Mouse (Mus musculus): Measurements from ENCODE around the gene Gm44790. TPM values are rescaled to one million over a fixed set of nuclear protein-coding genes. Genes with fewer than 3 reads are reported as not detected.
"Not testable (repeated sequence)": the region's sequence is repeated elsewhere in the genome, so short reads cannot be mapped to it uniquely, and the experiment has no call there.

Gm44790 gene
- total RNA-seq, 2 experiments from 2014 or later, result not detected

DNA sequence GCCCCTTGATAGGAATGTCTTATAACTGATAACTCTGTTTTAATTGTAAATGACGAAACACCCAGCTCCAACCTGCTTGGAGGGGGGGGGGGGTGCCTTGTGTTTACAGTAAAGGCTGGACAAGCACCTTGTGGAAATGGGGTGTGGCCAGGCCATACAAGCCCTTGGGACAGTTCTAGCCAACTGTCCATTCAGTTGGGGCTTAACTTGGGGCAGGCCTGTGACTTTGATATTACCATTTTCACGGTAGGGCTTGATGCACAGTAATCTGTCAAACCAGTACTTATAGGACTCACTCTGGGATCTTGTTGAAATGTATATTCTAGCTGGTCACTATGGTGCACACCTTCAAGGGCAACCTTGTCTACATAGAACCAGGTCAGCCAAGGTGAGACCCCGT, 44.9 kb downstream of the Gm44790 start:
- no peak for DNase-seq
- intact Hi-C loops (cut with DNase I), result loop anchor here (5.0 kb wide), 1 partner anchor 196 kb away; the partner anchor contains the start of gene Mxd1

GRCm38 (mm10) chr6:86471760-86472099, 45.3 kb downstream of the Gm44790 start:
- intact Hi-C loops (cut with DNase I), result loop anchor here (1.0 to 5.0 kb wide), 3 partner anchors 25 to 196 kb away; partner anchors contain the start of gene Mxd1
- DNase-seq, result no peak

GRCm38 (mm10) chr6:86472100-86472955, 45.9 kb downstream of the Gm44790 start:
- intact Hi-C loops (cut with DNase I), result loop anchor here (1.0 to 5.0 kb wide), 3 partner anchors 24 to 195 kb away; partner anchors contain the start of gene Mxd1
- peak; percentile 100 for DNase-seq

GRCm38 (mm10) chr6:86473077-86473476, 46.6 kb downstream of the Gm44790 start:
- intact Hi-C loops (cut with DNase I), result loop anchor here (2.0 to 5.0 kb wide), 2 partner anchors 24 to 194 kb away; partner anchors contain the start of gene Mxd1
- peak in 1 of 2 experiments; percentile 35 for DNase-seq

GRCm38 (mm10) chr6:86474072-86474471, 47.6 kb downstream of the Gm44790 start:
- no peak for DNase-seq
- intact Hi-C loops (cut with DNase I), result loop anchor here (5.0 kb wide), 1 partner anchor 193 kb away; the partner anchor contains the start of gene Mxd1

GRCm38 (mm10) chr6:86474646-86475181, 48.3 kb downstream of the Gm44790 start:
- intact Hi-C loops (cut with DNase I), result loop anchor here (5.0 kb wide), 1 partner anchor 193 kb away; the partner anchor contains the start of gene Mxd1

GRCm38 (mm10) chr6:86475462-86476167, 49.2 kb downstream of the Gm44790 start:
- peak; percentile 55 to 67 for DNase-seq

More at GRCm38 (mm10) chr6:86474646-86475181, 48.3 kb downstream of the Gm44790 start:
- no peak for DNase-seq

GRCm38 (mm10) chr6:86476931-86477330, 50.5 kb downstream of the Gm44790 start:
- no peak for DNase-seq

More at GRCm38 (mm10) chr6:86475462-86476167, 49.2 kb downstream of the Gm44790 start:
- intact Hi-C loops (cut with DNase I), result no loop called here

DNA sequence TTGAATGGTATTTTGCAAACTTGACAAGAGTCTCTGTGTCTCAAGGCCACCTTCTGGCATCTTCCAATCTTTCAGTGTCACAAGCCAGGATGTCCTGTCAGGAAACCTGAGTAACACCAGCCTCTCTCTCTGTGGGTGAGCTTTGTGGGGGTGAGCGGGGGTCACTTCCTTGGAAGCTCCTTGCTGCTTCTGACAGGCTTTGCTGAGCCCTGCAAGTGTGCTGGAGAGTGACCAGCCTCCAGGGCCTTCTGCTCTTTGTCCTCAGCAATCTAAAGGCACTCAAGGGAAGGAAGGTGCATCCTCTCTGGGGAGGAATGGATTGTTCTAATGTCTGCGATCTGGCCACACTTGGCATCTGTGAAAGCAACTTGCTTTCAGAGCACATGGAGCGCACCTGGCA, 52.9 kb downstream of the Gm44790 start:
- peak; percentile 44 to 45 for DNase-seq
- intact Hi-C loops (cut with DNase I), result no loop called here

More at GRCm38 (mm10) chr6:86476931-86477330, 50.5 kb downstream of the Gm44790 start:
- intact Hi-C loops (cut with DNase I), result no loop called here

- DNase-seq, result no peak
- intact Hi-C loops (cut with DNase I), result no loop called here
Observed at GRCm38 (mm10) chr6:86479816-86480188, 53.3 kb downstream of the Gm44790 start.

GRCm38 (mm10) chr6:86480189-86480831, 53.9 kb downstream of the Gm44790 start:
- DNase-seq, result peak; percentile 54 to 61
- intact Hi-C loops (cut with DNase I), result no loop called here

DNA sequence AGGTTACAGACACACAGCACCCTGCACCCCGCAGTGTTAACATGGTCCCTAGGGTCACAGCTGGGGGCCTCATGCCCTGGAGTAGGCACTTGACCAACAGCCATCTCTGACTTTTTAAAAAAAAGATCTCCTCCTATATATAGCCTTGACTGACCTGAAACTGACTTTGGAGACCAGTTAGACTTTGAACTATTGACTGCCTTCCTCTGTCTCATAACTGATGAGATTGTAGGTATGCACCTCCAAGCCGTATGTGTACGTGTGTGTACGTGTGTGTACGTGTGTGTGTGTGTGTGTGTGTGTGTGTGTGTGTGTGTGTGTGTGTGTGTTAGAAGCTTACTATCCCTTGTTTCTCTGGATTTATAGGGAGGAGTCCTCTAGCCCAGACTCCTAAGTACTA, 55.4 kb downstream of the Gm44790 start:
- intact Hi-C loops (cut with DNase I), result no loop called here
- no peak for DNase-seq

DNA sequence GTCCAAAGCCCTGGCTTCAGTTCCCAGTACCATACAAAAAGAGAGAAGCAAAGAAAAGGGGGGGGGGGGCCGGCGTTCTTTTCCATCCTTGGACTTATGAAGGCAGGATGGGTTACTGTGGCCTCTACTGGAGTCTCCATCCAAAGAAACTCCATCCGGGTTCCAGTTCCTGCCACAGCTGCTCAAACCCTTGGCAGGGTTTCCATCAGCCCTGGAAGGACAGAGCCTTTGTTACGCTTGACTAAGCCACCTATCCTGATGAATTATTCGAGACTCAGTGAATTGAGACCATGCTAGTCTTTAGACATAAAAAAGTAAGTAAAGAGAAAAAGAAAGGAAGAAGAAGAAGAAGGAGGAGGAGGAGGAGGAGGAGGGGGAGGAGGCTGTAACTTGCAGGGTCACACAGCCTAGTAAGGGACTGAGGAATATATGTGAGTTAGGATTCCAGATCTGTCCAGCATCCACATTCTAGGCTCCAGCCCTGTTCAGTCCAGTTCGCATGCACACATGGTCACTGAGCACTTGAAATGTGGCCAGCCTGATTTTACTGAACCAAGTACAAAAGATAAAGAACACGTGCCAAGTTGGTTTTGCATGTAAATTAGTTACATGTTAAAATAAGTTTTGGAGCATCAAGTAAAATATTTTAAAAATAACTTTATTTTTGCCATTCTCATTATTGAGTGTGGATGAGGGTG, 59.6 kb downstream of the Gm44790 start:
- DNase-seq, result no peak
- intact Hi-C loops (cut with DNase I), result no loop called here

DNA sequence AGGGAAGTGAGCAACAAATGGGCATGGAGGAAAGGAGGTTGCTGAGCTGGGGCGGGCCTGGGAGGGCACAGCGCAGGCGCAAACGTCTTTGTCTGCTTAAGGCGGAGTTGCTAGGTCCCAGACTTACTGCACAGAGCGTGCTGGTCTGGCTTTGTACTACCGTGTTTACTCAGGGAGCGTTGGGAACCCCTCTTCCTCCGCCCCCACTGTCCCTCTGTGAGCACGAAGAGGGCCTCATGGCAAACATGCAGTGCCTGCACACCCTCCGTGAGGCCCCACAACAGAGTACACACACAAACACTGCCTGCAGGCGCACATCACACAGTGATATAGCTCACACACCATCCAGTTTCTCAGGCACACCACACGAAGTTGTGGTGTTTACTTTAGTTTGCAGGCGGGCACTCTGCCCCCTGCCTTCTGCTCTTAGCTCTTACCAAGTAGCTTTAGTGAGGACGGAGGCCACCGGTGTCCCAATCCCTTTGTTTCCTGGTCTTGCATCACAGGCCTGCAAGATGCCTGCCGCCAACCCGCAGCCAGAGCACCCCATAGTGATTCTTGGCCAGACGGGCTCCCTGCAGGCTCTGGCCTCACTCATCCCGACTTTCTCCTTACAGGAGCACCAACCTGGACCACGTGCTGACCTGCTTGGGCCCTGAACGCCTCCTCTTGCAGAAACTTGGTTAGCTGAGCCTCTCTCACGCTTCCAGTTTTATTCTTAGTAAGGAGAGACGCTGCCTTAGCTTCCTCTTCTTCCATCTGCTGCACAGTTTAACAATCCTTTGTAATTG, 61.1 kb downstream of the Gm44790 start:
- intact Hi-C loops (cut with DNase I), result no loop called here
- peak; percentile 85 for DNase-seq

- peak; percentile 50 to 60 for DNase-seq
- intact Hi-C loops (cut with DNase I), result no loop called here
Observed at GRCm38 (mm10) chr6:86488149-86488485, 61.7 kb downstream of the Gm44790 start.

GRCm38 (mm10) chr6:86489945-86490344, 63.5 kb downstream of the Gm44790 start:
- no peak for DNase-seq
- intact Hi-C loops (cut with DNase I), result no loop called here

DNA sequence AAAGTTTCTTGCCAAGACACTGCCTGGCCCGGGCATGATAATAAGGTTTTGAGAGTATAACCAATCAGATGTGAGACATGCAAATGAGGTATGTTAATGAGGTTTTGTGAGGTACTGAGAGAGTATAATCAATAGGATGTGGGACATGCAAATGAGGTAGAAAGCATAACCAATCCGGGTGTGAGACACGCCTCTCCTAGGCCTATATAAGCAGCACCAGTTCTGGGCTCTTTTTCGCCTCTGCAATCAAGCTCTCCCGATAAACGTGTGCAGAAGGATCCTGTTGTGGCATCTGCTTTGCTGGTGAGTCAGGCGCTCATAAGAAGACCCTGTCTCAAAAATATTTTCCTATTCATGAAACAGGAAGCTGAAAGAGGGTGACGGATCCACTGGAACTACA, 64.0 kb downstream of the Gm44790 start:
- intact Hi-C loops (cut with DNase I), result not testable (repeated sequence)

DNA sequence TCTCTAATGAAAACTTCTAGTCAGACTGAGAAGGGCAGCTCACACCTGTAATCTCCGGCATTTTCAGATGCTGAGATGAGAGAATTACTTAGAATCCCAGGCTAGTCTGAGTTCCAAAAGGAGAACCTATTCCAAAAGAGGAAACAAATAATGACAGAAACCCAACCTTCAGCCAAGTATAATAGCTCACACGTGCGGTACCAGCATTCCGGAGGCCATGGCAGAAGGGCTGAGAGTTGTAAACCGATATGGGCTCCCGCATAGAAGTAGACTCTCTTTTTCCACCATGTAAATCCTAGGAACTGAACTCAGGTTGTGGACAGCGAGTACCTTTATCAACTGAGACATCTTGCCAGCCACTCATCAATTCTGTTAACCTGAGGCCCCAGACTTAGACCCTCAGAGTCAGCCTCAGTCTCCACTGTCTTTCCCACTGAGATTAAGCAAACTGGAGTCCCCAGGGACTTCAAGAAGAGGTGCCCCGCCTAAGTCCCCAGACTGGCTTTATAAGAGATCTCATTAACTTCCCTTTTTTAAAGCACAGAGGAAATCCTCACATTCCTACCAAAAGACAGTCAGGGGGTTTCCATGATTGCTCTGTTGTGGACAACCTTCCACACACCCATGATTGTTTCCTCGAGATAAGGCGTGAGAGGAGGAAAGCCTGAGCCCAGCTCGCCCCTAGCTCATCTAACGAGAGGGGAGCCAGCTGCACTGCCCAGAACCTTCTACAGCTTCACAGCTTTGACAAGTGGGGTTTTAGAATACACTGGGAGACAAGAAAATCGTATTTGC, 67.2 kb downstream of the Gm44790 start:
- intact Hi-C loops (cut with DNase I), result no loop called here
- no peak for DNase-seq

More for the DNA sequence above, 64.0 kb downstream of the Gm44790 start:
- not testable (repeated sequence) for DNase-seq
